Mouse (Mus musculus): ENCODE measurements around the gene Herc4.

Gene Herc4

DNA sequence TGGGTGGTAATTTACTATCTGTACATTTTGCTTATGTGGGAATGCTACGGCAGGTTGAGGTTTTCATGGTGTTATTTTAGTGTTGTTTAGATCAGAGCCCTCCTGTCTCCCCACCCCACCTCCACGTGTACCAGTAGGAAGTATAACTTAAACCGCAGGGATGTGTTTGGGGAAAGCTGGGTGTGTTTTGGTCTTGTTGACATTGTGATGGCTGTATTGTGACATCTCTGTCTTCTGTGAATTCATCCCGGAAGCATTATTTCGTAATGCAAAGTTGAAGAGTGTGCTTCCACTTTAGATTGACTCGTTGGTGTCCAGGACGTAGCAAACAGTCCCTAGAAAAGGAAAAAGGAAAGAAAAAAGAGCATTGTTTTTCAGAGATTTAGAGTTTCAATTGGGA, 3.8 kb downstream of the Herc4 start:
- DNase-seq (ENCODE audit: extremely low read depth, low read depth, low spot score) = peak; percentile 51

DNA sequence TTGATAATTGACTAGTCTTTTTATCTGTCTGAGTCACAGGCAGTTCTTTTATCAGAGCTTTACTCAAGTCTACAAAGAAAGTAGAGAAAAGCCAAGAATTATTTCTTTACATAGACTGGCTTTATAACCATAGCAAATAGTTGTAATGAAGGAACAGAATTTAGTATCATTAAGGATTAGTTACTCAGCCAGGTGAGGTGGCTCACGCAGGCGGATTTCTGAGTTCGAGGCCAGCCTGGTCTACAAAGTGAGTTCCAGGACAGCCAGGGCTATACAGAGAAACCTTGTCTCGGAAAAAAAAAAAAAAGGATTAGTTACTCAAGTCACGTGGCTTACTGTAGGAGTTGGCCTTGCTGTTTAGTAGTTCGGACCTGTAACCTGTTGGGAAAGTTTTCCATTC, 4.8 kb downstream of the Herc4 start:
- DNase-seq (ENCODE audit: extremely low read depth, low read depth, low spot score) = no peak

DNA sequence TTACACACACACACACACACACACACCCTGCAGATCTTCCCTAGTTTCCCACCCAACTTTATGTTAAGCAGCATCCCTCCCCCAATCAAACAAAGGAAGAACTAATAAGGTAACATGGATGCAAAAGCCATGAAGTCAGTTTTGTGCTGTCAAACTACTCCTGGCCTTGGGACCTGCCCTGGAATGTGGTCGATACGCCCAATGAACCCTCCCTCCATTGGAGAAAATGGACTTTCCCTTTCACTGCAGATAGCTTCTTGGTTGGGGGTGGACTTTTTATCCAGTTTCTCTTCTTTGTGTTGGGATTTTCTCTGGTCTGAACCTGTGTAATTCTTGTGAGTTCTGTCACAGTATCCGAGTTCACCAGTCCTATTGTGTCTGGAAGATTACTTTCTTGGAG, 15.1 kb downstream of the Herc4 start:
- DNase-seq (ENCODE audit: extremely low read depth, low read depth, low spot score) = no peak

DNA sequence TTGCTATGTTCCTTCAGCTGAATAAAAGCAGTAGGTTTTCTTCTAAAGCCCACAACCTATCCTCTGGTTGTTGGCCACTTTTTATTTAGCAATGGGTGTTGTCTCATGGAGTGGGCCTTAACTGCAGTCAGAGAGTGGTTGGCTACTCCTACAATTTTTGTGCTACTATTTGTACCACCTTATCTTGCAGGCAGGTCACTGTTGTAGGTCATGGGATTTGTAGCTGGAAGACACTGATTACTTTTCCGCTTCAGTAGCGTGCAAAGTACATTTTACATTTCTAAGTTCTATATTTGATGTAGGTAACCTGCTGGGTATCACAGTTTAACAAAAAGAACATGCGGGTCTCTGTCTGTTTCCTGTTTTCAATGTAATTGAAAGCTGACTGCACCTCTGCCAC, 15.7 kb downstream of the Herc4 start:
- DNase-seq (ENCODE audit: extremely low read depth, low read depth, low spot score) = no peak

DNA sequence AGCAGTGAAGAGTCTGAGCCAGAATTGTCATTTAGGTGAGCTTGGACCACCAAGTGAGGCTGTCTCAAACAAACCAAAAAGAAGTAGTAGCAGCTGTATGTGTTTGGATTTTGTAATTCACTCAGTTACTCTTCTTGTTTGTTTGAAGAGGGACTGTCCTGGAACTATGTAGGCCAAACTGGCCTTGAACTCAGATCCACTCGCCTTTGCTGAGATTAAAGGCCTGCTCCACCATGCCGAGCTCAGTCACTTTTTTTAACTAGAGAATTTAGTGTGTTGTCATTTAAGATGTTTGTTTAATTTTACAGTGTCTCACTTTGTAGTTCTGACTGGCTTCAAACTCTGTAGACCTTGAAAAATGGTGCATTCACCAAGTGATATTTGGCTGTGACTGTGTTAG, 24.3 kb downstream of the Herc4 start:
- no peak for DNase-seq (ENCODE audit: extremely low read depth, low read depth, low spot score)

DNA sequence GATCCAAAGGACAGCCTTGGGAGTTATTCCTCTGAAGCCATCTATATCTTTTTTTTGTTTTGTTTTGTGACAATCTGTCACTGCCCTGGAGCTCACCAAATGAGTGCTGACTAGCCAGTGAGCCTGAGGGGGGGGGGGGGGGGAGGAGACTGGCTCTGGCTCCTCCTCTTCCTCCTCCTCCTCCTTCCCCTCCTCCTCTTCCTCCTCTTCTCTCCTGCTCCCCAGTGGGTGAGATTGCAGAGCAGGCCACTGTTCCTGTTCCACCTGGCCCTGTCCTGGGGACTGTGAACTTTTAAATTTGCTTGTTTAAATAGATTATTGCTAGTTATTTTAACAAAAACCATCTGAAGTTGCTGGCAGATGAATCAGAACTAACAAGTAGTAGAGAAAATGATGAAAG, 28.8 kb downstream of the Herc4 start:
- DNase-seq (ENCODE audit: extremely low read depth, low read depth, low spot score) = no peak

DNA sequence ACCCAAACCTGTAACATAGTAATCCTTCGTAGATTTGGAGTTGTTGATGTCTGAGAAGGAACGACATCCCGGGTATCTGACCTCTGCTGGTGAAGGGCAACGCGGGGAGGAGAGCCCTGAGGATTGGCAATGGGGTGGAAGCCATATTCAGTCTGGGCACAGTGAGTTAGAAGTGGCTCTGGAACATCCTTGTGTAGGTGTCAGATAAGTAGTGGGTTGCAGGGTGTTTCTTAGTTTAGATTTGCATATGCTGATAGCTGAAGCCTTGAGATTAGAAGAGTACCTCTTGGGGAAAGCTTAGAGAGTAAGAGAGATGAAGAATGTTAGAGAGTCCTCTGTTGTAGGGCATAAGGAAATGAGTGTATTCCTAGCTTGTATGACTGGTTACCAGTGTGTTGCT, 29.3 kb downstream of the Herc4 start:
- no peak for DNase-seq (ENCODE audit: extremely low read depth, low read depth, low spot score)

DNA sequence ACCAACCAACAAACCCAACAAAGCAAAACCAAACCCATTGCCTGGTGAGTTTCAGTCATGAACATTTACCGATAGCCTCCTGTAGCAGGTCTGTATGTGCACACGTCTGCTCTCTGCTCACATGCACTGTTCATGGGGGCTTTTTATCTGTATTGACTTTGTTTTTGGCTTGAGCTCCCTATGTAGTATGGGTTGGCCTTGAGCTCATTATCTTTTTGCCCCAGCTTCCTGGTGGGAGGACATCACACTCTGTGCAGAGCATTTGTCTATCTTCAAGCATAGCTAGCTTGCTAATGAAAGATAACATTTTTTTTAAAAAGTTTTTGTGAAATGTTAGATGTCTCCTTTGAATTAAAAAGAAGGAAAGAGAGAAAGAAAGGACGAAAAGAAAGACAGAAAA, 33.4 kb downstream of the Herc4 start:
- DNase-seq (ENCODE audit: extremely low read depth, low read depth, low spot score) = no peak

DNA sequence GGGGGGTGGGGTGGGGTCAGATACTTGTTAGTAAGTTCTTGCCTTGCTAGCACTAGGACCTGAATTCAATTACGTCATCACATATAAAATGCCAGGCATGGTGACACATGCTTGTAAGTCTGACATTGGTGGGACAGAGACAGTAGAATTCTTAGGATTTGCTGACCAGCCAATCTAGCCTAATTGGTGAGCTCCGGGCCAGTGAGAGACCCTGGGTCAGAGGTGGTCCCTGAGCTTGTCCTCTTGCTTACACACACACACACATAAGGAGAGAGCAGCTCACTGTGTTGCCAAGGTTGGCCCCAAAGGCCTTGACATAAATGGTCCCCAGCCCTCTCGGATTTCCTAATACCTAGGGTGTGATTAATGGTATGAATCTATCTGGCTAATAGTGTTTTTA, 36.2 kb downstream of the Herc4 start:
- DNase-seq (ENCODE audit: extremely low read depth, low read depth, low spot score) = no peak

DNA sequence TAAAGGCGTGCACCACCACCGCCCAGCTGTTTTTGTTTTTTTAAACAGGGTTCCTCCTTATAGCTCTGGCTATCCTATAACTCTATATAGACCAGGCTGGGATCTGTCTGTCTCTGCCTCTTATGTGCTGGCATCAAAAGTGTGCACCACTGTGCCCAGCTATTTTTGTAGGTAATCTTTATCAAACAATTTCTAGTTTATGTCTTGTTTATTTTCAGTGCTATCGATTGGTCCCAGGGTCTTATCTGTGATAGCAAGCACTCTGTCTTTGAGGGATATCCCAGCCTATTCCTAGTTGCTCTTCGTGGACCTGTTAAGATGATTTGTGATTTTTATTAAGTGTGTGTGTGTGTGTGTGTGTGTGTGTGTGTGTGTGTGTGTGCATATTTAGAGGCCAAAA, 38.8 kb downstream of the Herc4 start:
- DNase-seq (ENCODE audit: extremely low read depth, low read depth, low spot score) = no peak

DNA sequence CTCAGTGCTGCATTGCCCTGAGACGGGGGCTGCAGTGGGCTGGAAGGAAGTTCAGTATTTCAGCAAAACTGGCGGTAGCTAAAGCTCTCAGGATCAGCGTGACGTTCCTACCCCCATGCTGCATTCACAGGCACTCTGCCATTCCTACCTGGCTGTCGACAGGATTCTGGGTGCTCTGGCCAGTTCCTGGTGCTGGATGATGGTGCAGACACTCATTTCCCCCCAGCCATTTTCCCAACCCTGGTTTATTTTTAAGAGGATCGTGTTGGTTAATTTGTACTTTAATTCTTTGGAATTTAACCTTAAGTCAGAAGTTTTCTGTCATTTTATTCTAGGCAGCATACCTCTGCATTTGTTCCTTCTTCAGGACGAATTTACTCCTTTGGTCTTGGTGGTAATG, 39.2 kb downstream of the Herc4 start:
- no peak for DNase-seq (ENCODE audit: extremely low read depth, low read depth, low spot score)

DNA sequence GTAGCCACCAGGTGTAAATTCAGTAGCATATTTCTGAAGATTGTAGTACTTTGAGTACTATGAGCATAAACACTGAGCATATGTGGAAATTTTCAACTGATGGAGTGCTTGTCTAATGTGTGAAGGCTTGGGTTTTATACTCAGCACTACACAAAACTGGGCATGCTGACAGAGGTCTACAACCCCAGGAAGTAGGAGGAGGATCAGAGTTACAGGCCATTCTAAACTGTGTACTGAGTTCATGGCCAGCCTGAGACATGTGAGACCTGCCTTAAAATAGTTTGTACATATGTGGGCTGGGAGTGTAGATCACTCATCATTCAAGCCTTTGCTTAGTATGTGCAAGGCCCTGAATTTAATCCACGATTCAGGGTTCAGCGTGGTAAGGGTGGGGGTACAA, 58.7 kb downstream of the Herc4 start:
- no peak for DNase-seq (ENCODE audit: extremely low read depth, low read depth, low spot score)

DNA sequence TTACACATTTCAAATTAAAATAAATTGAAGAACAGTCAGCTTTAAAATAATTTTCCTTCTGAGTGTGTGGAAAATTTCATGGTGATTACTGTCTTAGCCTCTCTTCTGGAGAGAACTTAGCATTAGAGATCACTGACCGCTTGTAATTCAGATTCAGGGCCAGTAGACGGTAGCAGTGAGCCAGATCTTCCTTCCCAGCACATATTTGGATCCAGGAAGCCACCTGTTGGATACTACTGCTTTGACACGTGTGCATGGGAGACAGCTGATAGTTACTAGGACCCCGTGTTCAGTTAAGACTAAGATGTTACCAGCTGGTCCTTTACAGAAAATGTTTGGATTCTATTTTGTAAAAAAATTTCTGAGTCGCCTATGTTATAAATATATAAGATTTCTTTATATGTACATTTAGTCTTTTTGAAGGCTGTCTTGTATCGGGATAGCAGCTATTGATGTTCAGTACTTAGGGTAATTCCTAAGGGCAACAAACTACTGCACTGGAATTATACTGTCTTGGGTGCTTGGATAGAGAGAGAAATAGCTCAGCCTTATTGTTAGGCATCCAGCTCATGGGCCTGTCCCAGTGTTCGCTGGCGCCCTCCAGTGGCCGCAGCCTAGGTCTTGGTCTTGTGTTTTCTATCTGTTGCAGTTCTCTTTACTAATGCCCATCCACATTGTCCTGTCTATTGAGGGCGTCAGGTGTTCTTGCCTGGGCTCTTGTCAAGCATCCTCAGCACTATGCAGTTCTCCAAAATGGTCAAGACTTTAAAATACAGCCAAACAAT, 65.2 kb downstream of the Herc4 start:
- no peak for DNase-seq (ENCODE audit: extremely low read depth, low read depth, low spot score)

DNA sequence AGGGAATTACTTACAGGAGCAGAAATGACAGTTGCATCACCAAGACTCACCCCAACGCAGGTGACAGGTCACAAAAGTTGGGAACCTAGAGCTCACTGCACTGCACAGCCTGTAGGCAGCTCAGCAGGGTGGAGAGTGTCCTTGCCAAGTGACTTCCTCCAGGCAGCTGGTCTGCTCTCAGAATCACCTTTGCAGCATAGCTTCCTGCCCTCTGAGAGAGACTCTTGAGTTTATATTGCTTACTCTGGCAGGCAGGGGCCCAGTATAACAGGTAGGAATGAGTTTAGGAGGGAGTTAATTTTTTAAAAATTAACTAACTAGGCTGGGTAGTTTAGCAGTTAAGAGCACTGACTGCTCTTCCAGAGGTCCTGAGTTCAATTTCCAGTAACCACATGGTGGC, 70.1 kb downstream of the Herc4 start:
- DNase-seq (ENCODE audit: extremely low read depth, low read depth, low spot score) = no peak

DNA sequence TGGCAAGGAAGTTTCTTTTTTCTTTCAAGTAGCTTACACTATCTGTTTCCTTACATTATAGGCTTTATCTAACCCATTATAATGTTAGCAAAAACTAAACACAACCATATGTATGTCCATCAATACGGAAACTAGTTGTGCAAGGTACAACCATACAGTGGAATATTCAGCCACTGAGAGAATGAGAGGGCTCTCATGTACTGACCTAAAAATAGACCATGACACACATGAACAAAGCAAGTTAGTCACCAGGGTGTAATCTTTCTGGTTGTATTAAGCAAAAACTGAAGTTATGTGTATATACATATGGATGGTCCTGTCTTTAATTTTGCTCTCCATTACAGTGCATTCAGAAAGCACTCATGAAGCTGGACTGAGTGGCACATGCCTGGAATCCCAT, 83.5 kb downstream of the Herc4 start:
- no peak for DNase-seq (ENCODE audit: extremely low read depth, low read depth, low spot score)

DNA sequence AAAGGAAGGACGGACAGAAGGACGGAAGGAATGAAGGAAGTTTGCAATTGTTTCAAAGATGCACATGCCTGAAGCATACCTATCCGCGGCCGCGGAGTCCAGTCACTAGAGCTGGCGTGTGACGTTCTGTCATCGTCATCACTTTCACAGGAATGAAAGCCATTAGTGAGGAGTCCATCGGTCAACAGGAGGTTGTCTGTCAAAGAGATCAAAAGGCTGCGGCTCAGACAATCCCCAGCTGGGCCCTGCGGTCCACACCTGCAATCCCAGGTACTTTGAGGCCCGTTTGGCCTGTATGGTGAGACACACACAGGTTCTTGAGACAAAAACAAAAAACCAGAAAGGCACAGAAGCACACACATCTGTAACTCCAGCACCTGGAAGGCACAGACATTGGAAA, 93.3 kb downstream of the Herc4 start:
- no peak for DNase-seq (ENCODE audit: extremely low read depth, low read depth, low spot score)

DNA sequence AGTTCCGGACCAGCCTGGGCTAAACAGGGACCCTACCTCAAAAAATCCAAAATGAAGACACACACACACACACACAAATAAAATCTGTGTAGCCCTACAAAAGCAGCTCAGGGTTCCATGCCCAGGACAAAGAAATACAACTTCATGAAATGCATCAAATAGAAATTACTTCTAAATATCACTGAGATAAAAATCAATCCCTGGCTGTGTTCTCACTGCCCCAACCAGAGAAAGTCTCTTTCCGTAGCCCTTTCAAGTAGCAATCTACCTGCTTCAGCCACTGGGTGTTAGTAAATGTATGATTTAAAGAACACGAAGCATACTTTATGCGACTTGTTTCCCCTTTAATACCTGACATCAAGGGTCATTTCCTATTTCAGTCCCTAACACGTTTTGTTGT, 93.7 kb downstream of the Herc4 start:
- DNase-seq (ENCODE audit: extremely low read depth, low read depth, low spot score) = no peak

DNA sequence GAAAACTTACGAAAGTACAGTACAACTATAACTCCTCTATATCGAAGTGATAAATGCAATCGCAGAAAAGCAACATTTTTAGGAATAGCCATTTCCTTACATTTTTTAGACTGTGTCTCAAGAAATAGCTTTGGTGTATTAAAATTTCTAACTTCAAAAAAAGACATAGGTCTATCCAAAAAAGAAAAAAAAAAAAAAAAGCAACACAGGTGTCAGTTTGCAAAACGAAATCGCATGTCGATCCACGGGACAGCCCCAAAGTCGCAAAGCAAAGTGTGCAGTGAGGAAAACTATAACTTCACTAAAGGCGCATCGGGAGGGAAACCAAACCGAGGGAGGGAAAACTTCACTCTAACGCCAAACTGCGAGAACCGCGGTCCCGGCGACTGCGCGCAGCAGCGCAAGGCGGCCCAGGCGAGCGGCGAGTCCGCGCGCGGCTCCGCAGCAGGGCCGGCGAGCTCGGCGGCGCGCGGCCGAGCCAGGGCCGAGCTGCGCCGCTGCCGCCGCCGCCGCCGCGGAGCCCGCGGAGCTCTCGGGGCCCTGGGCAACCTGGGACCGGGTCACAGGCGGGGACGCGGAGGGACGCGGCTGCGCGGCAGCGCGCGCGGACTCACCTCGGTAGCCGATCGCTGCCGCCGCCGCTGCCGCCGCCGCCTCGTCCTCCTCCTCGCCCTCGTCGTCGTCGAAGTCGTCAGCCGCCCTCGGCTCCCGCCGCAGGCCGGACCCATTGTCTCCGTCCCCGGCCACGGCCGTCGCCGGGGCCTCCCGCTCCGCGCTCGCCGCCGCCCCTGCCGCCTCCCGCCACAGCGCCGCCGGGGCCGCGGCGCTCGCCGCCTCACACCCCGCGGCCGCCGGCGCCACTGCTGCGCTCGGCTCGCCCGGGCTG, 94.6 kb downstream of the Herc4 start:
- DNase-seq (ENCODE audit: extremely low read depth, low read depth, low spot score) = no peak

DNA sequence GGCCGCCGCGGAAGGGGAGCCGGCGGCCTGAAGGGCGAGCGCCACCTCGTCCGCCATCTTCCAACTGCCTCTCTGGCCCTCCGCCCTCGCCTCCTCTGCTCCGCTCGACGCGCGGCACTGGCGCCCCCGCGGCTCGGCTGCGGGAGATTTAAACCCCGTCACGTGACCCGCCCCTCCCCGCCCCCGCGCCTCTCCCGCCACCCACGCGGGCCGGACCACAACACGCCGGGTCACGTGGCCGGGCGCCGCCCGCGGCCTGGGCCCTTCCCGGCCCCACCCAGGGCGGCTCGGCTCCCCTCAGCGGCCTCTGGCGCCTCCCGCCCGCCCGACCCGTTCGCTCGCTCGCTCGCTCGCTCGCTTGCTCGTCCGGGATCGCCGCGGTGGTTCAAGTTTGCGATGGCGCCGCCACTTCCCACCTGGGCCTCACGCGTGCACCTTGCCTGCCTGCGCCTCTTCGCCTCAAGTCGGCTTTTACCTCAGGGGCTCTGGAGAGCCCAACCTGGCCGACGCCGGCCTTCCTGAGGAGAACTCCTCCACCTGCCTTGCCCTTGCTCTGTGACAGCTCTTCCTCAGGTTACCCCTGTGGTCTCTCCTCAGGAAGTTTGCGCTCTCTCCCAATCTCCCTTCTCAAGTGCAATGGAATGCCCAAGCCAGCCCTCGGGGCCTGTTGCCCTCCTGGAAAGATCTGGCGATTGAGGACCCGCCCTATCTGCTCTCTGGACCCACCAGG, 95.5 kb downstream of the Herc4 start:
- no peak for DNase-seq (ENCODE audit: extremely low read depth, low read depth, low spot score)

DNA sequence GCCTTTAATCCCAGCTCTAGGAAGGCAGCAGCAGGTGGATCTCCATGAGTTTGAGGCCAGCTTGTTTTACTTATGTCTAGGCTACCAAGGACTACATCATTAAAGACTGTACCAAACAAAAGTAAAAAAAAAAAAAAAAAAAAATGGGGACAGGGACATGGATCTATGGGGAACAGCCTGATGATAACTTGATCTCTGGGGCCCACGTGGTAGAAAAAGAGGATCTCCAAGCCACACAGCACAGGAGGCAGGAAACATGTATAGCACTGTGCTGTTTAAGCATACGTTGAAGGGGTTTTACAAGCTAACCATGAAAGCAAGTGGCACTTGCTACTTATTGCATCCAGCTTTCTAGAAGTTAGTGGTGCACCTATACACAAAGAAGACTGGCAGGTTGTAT, 97.7 kb downstream of the Herc4 start:
- no peak for DNase-seq (ENCODE audit: extremely low read depth, low read depth, low spot score)

DNA sequence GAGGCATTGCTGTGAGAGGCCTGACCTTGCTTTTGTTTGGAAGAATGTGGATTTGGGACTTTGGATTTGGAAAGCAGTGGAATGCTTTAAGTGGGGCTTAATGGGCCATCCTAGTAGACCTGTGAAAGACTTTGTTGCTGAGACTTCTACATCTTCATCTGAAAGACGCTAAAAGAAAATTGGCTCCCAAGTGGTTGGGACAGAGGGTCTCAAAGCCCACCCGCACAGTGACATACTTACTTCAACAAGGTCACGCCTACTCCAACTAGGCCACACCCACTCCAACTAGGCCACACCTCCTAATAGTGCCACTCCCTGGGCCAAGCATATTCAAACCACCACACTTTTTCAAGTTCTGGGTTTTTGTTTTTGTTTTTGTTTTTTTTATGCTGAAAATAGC, 101.1 kb downstream of the Herc4 start:
- no peak for DNase-seq (ENCODE audit: extremely low read depth, low read depth, low spot score)

DNA sequence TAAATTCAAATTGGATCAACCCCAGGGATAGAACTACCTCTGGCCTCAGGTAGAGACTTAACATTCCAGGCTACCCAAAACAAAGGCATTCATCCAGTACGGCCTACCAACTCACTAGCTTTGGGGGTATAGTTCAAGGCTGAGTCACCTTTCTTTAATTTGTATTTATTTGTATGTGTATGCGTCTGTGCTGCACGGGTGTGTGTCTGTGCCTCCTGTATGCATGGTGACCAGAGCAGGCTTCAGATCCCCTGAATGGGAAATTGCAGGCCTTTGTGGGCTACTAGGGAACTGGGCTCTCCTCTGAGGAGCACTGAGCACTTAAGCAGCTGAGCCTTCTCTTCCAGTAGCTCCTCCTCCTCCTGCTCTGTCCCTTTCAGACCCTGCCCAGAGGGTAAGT, 104.7 kb downstream of the Herc4 start:
- DNase-seq (ENCODE audit: extremely low read depth, low read depth, low spot score) = no peak

Data from fat pad, adult 2 months (tissue).